Mouse (Mus musculus): ENCODE results near the gene Actr3b.
"Not testable (repeated sequence)": the region's sequence is repeated elsewhere in the genome, so short reads cannot be mapped to it uniquely, and the experiment has no call there.

Actr3b gene

DNA sequence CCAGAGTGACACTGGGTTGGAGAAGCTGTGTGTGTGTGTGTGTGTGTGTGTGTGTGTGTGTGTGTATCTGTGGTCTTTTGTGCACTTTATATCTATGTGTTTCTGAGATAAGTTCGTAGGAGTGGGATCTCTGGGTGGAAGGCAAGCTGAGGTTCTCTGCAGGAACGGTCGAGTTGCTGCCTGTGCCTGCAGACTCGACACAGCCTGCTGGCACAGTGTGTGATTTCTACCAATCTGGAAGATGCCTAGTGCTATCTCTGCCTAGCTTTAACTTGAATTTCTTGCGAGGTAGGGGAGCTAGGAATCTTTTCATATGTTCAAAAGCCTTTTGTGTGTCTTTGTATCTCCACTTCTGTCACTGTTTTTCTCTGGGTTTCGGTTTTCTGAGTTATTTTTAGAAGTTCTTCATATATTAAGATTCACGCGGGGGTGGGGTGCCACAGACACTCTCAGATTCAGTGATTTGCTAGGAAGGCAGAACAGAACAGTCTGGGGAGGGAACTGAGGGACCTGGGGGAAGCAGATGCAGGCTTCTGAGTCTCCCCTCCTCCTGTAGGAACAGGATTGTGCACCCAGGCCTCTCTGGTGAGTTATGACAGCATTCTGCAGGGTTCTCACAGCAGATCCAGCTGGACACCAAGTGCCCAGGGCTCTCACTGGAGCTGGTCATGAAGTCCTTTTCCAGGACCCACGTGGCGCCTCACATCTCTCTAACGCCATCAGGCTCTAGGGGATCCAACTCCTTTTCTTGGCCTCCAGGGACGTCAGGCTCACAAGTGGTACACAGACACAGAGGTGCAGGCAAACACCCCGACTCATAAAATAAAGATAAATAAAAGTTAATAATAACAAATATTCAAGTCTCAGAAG, 14.4 kb downstream of the Actr3b start:
- DNase-seq (ENCODE audit: low spot score in 2 of 2) = no peak

DNA sequence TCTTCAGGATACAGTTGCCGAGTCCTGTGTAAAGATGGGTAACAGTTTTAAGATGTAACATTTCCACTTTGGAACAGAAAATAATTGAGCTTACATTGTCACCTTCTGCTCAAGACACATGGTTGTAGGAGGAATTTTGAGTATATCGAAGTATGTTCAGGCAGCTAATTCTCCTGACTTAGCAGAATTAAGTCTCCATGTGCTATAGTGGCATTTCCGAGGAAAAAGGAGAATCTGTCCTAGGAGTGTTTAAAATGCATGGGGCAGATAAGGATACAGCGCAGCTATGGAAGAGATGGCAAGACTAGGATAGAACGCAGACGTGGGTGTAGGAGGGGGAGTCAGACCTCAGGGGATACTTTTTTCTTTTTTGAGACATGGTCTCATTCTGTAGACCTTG, 31.8 kb downstream of the Actr3b start:
- DNase-seq (ENCODE audit: low spot score in 2 of 2) = no peak

DNA sequence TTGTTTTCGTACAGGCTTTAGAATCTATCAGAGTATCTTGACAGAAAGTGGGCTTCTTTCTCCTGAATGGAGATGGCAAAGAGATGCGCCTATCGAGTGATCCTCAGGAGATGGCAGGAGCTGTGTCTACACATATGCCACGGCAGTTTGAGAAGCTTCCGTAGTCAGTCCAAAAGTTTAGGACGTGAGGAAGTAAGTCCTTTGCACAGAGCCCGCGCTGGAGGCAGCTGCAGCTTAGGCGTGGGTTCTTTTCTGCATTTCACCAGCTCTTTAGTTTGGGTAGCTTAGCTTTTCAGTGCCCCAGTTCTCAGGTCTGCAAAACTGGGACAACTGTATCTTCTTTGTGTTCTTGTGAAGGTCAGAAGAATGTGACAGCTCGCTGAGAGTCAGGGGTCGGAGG, 38.0 kb downstream of the Actr3b start:
- no peak for DNase-seq (ENCODE audit: low spot score in 2 of 2)

DNA sequence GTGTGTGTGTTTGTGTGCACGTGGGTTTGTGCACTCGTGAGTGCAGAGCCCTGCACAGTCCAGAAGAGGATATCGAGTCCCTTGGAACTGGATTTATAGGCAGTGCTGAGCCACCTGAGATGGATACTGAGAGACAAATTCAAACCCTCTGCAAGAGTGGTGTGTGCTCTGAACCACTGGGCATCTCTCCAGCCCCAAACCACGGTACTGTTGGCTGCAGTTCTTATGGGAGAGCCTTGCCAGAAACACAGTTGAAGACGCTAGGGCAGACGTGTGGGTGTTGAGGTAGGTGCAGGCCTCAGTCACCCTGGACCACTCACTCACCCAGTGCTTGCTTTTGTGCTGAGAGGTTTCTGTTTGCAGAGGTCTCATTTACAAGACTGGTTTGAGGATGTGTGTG, 41.1 kb downstream of the Actr3b start:
- no peak for DNase-seq (ENCODE audit: low spot score in 2 of 2)

DNA sequence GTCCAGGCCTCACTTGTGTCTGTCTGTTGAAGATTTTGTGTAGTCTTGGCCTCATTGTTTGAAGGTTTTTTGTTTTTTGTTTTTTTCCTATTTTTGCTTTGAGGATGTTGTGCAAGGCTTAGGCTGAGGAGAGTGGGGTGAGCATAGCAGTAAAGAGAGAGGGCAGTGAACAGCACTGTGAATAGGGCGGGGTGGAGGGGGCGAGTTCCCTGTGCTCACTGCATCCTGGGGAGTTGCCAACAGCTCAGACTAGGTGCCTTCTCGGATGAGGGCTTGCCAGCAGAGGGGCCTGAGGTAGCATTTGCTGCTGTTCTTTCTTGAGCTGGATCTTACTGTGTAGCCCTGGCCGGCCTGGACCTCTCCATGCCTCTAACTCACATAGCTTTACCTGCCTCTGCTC, 41.9 kb downstream of the Actr3b start:
- no peak for DNase-seq (ENCODE audit: low spot score in 2 of 2)

DNA sequence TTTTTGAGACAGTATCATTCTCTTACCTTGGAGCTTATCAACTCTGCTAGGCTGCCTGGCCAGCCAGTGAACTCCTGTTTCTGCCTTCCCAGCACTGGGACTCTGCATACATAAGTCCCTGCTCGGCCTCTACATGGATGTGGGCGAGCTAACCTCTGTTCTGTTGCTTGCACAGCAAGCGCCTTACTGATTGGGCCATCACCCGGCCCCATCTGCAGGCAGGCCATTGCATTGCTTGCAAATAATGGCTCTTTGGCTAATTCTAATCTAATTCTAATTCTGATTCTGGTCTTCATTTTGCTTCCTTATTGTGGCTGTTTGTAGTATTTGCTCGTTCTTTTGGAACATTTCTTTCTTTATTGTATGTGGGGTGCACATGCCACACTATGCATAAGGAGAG, 44.8 kb downstream of the Actr3b start:
- no peak for DNase-seq (ENCODE audit: low spot score in 2 of 2)

DNA sequence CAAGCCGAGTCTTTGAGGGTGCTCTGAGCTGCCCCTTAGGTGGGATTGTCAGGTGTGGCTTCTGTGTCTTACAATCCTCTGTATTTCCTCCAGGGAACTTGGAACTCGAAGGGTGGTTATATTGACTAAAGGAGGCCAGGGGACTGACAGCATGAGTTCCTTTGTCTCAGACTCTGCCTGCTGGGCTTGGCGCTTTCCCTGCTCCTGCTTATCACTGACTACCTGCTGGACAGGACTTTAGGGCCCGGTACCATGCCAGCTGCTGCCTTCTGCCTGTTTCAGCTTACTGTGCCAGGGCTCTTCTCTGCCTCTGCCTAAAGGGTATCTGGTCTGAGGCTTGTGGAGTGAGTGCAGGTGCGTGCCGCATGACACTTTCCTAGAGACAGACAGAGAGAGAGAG, 53.1 kb downstream of the Actr3b start:
- DNase-seq (ENCODE audit: low spot score in 2 of 2) = no peak

DNA sequence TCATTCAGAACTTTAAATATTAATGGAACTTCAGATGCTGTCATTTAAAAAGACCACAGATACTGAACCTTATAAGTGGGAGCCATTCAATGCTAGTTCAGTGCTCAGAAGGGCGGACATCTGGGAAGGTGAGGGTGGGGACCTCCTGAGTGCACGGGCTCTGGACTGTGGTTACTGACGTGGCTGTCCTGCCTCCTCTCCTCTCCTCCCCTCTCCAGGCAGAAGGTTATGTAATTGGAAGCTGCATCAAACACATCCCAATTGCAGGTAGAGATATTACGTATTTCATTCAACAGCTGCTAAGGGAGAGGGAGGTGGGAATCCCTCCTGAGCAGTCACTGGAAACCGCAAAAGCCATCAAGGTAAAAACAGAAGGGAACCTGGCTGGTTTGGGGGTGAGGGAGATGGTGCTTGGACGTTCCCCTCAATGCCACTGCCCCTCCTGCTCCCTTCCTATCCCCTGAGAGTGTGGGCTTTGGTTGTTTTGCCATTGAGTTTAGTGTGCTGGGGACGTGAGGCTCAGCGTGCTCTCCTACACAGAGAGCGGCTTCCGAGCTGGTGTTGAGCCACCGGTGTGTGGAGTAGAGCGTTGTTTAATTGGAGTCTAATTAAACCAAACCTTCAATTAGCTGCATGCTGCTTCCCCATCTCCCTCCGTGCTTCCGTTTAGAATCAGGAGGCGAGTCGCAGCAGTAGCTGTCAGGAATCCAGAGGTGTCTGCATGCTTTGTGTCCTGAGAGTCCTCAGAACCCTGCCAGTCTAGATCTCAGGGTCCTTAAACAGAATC, 69.7 kb downstream of the Actr3b start:
- no peak for DNase-seq (ENCODE audit: low spot score in 2 of 2)

DNA sequence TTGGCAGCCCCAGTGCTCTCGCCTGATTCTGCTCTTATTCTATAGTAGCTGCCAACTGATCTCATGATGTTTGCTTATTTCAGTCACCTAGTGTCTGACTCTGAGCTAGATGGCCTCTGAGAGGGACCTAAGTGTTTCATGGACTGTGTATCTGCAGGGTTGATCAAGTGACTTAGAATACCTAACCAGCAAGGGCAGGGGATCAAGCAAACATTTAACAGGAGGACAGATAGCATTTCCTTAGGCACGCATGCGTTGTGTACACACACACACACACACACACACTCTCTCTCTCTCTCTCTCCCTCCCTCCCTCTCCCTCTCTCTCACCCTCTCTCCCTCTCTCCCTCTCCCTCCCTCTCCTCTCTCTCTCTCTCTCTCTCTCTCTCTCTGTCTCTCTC, 71.0 kb downstream of the Actr3b start:
- no peak for DNase-seq (ENCODE audit: low spot score in 2 of 2)

DNA sequence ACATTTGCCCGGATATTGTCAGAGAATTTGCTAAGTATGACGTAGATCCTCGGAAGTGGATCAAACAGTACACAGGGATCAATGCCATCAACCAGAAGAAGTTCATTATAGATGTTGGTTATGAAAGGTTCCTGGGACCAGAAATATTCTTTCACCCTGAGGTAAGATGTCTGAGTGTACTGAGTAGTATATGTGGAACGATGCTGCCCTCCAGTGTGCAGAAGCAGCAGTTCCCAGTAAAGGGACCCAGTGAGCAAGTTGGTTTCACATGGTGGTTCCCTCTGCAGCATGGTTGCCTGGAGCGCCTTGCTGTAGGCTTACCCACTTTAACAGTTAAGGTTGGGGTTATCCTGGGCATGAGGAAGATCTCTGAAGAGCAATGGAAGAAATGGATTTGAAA, 71.8 kb downstream of the Actr3b start:
- DNase-seq (ENCODE audit: low spot score in 2 of 2) = peak in 1 of 2 experiments; percentile 48

DNA sequence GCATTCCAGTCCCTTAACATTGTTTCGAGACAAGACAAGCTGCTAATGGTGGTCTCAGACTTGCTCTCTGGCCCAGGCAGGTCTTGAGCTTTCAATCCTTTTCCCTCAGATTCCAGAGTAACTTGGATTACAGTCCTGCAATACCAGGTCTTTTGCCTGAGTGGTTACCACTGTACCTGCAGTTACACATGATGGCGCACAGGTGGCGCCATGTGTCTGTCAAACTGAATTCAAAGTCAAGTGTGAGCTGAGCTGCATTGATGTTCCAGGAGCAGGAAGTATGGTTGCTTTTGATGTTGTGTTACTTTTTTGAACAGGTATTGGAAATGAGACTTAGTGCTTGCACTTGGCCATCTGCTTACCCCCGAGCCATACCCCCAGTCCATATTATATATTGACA, 79.6 kb downstream of the Actr3b start:
- peak; percentile 32 to 55 for DNase-seq (ENCODE audit: low spot score in 2 of 2)

DNA sequence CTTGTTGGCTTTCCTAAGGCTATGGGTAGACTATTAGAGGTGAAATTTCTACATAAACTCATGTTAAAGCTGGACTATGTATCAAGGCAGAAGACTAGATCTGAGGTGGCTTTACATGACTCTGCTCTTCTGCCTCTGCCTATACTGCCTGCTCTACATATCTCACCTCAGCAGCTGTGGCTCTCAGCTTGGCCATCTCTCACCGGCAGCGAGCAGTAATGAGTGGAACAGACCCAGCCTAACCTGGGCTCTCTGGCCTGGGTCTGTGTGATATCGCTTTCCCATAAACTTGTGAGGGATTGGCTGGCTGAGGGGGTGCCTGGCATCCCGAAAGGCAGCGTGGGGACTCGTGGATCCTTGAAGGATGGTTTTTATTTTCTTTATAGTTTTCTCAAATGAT, 86.8 kb downstream of the Actr3b start:
- peak; percentile 32 to 69 for DNase-seq (ENCODE audit: low spot score in 2 of 2)

DNA sequence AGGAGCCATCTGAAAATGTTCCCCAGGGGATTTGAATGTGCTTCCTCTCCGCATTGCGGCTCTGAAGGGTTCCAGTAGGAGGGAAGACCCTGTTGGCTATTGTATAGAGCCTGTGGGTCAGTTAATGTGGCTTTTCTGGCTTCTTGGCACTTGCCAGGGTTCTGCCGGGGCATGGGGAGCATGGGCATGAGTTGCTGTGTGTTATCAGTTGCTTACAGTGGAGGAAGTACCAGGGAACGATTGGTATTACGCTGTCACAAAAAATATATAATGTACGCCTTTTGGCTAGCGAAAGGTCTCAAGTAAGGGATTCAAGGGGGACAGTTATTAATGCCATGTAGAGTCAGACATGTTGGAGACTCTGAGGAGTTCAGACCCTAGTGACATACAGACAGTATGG, 87.4 kb downstream of the Actr3b start:
- peak; percentile 31 to 43 for DNase-seq (ENCODE audit: low spot score in 2 of 2)

DNA sequence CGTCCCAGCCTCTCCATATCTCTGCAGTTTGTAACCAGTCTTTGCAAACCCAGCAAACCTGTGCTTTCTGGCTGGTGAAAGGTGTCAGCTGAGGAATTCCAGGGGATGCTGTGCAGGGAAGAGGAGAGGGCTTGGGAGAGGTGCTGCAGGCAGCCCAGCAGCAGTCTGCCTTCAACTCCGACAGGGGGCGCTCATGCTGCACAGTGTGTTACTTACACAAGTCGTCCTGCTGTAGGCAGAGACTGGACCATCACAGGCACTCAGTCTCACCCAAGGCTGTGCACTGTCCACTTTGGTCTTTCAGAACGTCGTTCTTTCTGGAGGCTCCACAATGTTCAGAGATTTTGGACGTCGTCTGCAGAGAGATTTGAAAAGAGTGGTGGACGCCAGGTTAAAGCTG, 88.3 kb downstream of the Actr3b start:
- DNase-seq (ENCODE audit: low spot score in 2 of 2) = peak; percentile 40 to 75

DNA sequence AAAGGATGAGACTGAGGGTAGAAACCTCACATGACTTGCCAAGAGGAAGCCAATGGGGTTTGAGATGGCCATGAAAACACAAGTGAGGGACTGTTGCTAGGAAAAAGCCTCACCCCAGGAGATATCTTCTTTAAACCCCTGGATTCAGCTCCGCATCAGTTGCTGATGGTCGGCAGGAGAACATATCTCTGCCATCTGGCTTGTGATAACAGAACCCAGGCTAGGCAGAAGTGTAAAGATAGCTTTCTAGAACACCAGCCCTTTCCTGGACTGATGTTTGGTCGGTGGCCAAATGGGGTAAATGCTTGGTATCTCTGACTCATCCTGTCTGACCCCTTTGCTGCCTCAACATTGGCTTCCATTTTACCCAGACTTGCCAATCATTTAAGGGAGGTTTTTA, 106.4 kb downstream of the Actr3b start:
- DNase-seq (ENCODE audit: low spot score in 2 of 2) = no peak

DNA sequence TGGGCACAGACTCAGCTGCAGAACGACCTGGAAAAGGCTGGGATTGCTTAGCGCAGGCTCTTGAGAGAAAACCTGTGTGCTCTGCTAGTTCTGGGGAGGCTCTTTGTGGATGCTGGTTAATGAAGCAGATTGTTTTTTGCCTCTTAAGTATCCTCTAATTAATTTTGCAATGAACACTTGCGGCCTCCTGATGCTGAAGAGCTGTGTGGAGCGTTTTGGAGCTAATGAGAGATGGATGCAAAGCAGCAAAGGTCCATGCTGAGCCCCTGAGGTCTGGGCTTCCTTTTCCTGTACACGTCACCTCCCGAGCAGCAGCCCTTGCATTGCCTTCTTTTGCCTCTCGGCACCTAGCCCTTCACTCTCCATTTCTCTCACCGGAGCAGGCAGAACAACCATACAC, 110.1 kb downstream of the Actr3b start:
- DNase-seq (ENCODE audit: low spot score in 2 of 2) = no peak

DNA sequence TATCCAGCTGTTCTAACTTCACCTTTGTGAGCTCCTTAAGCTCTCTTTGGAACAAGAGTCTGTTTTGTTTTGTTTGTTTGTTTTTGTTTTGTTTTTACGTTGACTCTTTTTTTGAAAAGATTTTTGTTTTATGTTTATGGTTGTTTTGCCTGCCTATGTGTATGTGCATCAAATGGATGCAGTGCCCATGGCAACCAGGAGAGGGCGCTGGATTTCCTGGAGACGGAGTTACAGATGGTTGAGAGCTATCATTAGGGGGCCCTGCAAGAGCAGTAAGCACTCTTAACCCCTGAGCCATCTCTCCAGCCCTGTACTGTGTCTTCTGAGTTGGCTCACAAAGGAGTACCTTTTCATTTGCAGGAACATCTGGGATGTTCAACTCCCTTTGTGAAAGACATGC, 110.8 kb downstream of the Actr3b start:
- no peak for DNase-seq (ENCODE audit: low spot score in 2 of 2)

DNA sequence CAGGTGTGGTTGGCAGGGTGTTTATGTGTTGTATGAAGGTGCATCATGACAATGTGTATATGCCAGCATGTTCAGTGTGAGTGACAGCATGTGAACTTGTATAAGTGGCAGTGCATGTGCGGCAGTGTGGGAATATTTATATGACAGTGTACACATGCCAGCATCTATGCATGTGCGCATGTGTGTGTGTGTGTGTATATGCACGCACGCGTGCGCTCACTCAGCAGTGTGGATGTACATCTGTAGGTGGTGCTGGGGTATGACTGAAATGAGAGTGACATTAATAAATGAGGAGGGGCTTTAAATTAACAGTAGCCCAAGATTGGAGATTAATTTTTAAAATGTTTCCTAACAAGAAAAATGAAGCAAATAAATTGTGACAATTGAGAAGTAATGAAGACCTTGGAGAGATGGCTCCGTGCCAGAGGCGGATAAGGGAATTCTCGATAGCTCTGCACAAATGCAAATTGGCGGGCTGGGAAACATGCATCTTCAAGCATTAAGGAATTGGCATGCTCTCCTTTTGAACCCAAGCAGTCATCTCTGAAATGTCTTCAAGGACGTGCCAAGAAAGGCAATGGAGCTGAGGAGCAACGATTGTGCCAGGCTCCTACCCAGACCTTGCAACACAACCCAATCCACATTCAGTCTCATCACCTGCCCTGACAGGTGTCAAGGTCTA, 111.7 kb downstream of the Actr3b start:
- no peak for DNase-seq (ENCODE audit: low spot score in 2 of 2)

DNA sequence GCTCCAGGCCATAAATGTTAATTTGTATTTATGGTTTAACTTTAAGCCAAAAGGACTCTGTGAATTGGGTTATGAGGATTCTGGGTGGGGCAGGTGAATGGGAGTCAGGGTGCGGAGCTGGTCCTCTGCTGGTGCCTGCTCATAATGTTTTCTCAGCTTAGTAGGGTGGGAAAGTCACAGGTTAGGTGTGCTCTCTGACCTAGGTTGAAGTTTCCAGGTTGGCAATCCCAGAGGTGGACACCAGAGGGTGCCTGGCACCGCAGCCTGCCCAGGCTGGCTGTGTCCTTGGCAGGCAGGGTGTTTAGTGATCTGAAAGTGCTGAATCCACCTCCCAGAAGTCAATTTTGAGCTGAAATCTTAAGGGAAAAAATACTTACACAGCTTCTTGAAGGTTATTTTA, 113.2 kb downstream of the Actr3b start:
- DNase-seq (ENCODE audit: low spot score in 2 of 2) = no peak

DNA sequence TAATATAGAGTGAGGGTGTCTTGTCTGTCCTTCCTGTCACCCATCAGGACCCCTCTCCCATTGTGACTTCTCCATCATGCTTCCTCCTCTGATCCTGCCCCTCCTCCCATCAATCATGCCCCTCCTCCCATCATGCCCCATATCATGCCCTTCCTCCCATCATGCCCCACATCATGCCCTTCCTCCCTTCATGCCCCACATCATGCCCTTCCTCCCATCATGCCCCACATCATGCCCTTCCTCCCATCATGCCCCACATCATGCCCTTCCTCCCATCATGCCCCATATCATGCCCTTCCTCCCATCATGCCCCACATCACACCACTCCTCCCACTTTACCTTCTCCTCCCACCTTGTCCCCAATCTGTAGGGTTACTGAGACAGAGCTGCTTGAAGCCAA, 116.1 kb downstream of the Actr3b start:
- not testable (repeated sequence) for DNase-seq (ENCODE audit: low spot score in 2 of 2)

DNA sequence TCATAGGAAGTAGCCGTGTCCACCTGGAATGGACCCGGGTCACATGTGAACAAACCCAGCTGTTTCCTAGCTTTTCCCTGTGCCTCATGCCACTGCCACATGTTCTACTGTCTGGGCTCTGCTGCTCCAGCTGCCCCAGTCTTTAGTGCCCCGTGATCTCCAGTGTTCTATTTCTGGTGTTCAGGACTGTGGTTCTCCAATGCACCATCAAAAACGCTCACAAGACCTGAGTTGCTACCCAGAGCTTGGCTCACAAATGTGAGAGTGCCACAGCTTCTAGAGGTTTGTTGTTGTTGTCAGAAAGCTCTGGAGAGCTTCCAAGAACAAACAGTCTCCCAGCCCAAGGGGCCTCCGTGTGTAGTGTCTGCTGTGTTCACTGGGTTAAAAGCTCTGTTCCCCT, 117.5 kb downstream of the Actr3b start:
- no peak for DNase-seq (ENCODE audit: low spot score in 2 of 2)

DNA sequence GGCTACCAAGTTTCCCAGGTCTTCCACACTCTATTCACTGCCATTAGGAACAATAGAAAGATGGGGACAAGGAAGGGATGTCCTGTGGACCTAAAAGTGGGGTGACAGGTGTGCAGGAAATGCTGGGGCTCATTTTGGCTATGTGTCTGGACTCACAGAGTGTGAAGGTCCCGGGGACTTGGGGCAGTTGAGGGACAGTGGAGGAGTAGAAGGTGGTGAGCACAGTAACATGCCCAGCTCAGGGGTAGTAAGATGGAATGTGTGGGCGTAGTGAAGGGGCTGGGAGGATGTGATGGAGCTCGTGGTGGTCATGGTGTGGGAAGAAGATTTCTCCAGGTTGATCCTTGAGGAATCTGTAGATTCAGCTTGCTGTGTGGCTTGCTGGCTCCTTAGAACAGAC, 118.2 kb downstream of the Actr3b start:
- no peak for DNase-seq (ENCODE audit: low spot score in 2 of 2)

DNA sequence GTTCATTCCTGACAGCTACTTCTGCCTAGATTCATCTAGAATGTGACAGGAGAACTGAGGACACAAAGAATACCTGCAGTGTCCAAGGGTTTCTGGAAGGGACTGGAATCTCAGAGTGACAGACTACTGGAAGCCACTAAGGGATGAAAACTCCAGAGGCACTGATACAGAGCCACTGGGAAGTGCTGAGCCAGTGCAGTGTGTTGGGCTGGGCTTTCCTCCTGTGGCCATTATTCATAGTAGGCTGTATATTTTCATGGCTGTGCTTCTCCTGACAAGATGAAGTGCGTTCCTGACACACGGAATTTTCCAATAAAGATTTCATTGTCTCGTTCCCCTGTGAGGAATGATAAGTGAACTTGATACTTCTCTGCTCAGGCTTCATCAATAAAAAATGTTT, 126.9 kb downstream of the Actr3b start:
- no peak for DNase-seq (ENCODE audit: low spot score in 2 of 2)

All from spleen, postnatal 10 days (tissue).